Mouse (Mus musculus) liver, embryonic 14.5 days (tissue): ENCODE measurements around the gene Platr17. TPM values are rescaled to one million over a fixed set of nuclear protein-coding genes. Genes with fewer than 3 reads are reported as not detected.
"Not testable (repeated sequence)": the region's sequence is repeated elsewhere in the genome, so short reads cannot be mapped to it uniquely, and the experiment has no call there.

Experiments
- ATAC-seq: fragments of 200-750 bp; cut with Nextera tagmentation; 2 replicates; pipeline ENCODE4 v1.8.0; 2017; ENCODE audit warnings: moderate number of reproducible peaks, mild to moderate bottlenecking, moderate library complexity; ENCODE audit not compliant: insufficient read depth
- DNase-seq, 3 experiments: peaks; one replicate each; pipeline ENCODE4 v3.0.0-alpha.2; 2012 to 2013; ENCODE audit warnings: low read depth in 3 of 3, low spot score in 3 of 3
- H3K27ac ChIP-seq: fragments of 300-500 bp; sonication (generic); 2 replicates; pipeline ENCODE4 v1.5.1; 2014; ENCODE audit warnings: moderate library complexity, mild to moderate bottlenecking, control low read depth, inconsistent platforms
- H3K27me3 ChIP-seq: fragments of 300-500 bp; sonication (generic); 2 replicates; pipeline ENCODE4 v1.6.1; 2014; ENCODE audit warnings: mild to moderate bottlenecking, low read length, moderate library complexity; ENCODE audit not compliant: control insufficient read depth, insufficient read depth
- H3K36me3 ChIP-seq: fragments of 300-500 bp; sonication (generic); replicated peaks from 2 replicates; pipeline ENCODE4 v1.6.1; 2014; ENCODE audit warnings: low read depth; ENCODE audit not compliant: control insufficient read depth, insufficient read depth
- H3K4me1 ChIP-seq, 2 experiments: fragments of 200-500 bp in 1 of 2; fragments of 300-500 bp in 1 of 2; sonication (generic) in 1 of 2; replicated peaks; 2 replicates each; pipeline ENCODE4 v1.6.1; 2012 to 2014; ENCODE audit warnings: antibody characterized with exemption in 1 of 2, inconsistent platforms in 1 of 2, low read length in 1 of 2; ENCODE audit not compliant: control insufficient read depth in 2 of 2, insufficient read depth in 2 of 2
- H3K4me2 ChIP-seq: fragments of 300-500 bp; sonication (generic); 2 replicates; pipeline ENCODE4 v1.6.1; 2014; ENCODE audit warnings: low read depth, mild to moderate bottlenecking, control low read depth, moderate library complexity
- H3K4me3 ChIP-seq, 2 experiments: fragments of 200-500 bp in 1 of 2; fragments of 300-500 bp in 1 of 2; sonication (generic) in 1 of 2; 2 replicates each; pipeline ENCODE4 v1.5.1; 2012 to 2014; ENCODE audit warnings: low read depth in 2 of 2, low read length in 2 of 2, mild to moderate bottlenecking in 2 of 2, control low read depth in 1 of 2, inconsistent platforms in 1 of 2, moderate library complexity in 1 of 2; ENCODE audit not compliant: insufficient read depth in 1 of 2
- H3K9ac ChIP-seq: fragments of 300-500 bp; sonication (generic); replicated peaks from 2 replicates; pipeline ENCODE4 v1.6.1; 2014; ENCODE audit warnings: mild to moderate bottlenecking, control low read depth, moderate library complexity
- H3K9me3 ChIP-seq: fragments of 300-500 bp; sonication (generic); 2 replicates; pipeline ENCODE4 v1.6.1; 2016; ENCODE audit warnings: low read length, mixed read lengths; ENCODE audit not compliant: control insufficient read depth
- CTCF ChIP-seq: IDR thresholded peaks from 2 replicates; pipeline ENCODE4 v1.5.1; 2016; ENCODE audit warnings: antibody characterized with exemption, low read depth, control low read depth
- EP300 ChIP-seq: IDR thresholded peaks from 2 replicates; pipeline ENCODE4 v1.6.1; 2016; ENCODE audit warnings: antibody characterized with exemption, low read depth
- WGBS: fragments of 180-500 bp; shearing (Covaris S2); extraction: QIAGEN DNeasy Blood & Tissue Kit; methylation state at CpG from one replicate; pipeline ENCODE4 v1.1.7; 2014; ENCODE audit not compliant: insufficient replicate concordance; 5-methylcytosine and 5-hydroxymethylcytosine counted together
- polyA plus RNA-seq, 2 experiments: library from polyadenylated mRNA; depleted of rRNA in 1 of 2; stranded (reverse) in 1 of 2; unstranded in 1 of 2; fragments of >200 nt; fragmentation: Nextera tagmentation in 1 of 2; extraction: Ambion mirVana in 1 of 2; gene quantifications; 2 replicates each; pipeline versions ENCODE4 v1.2.1 to v1.2.3; 2012 to 2014

The Platr17 gene
- polyA plus RNA-seq, 2 experiments = 0.20 to 0.36 TPM

GRCm38 (mm10) chr17:33890533-33891059 lies 14.3 kb upstream of the Platr17 start, which contains the start of gene Kifc1:
Gene Kifc1, minus strand, starts transcription at chr17:33890661.
- Histone ChIP-seq H3K27ac (peak within 1 kb of the TSS; percentile 69), H3K36me3 (peaks cover 14% of the 10 kb centered on the region), H3K9me3 (no peaks in the 10 kb centered on the region), H3K9ac (peak within 1 kb of the TSS; percentile 95), H3K4me3 (peak within 1 kb of the TSS; percentile 83 to 85), H3K4me2 (peak within 1 kb of the TSS; percentile 91), H3K27me3 (no peaks in the 10 kb centered on the region), H3K4me1 (peaks cover 10 to 15% of the 10 kb centered on the region in 2 experiments)
- ATAC-seq (peak; percentile 96), DNase-seq (peak; percentile 98 to 99 (median 99))
- WGBS = under 1% methylated on average over 49 of the region's 49 CpGs
- no peak; the same call in 1 of the 2 replicates for TF ChIP-seq EP300
- peak; percentile 100 for TF ChIP-seq CTCF

GRCm38 (mm10) chr17:33891357-33891756 lies 13.6 kb upstream of the Platr17 start:
- Histone ChIP-seq H3K27me3 (no peaks in the 10 kb centered on the region), H3K9me3 (no peaks in the 10 kb centered on the region), H3K4me1 (peaks cover 10 to 15% of the 10 kb centered on the region in 2 experiments), H3K27ac (no peak overlapping the region), H3K36me3 (peaks cover 6% of the 10 kb centered on the region), H3K4me2 (no peak overlapping the region), H3K4me3 (no peak overlapping the region), H3K9ac (no peak overlapping the region)
- no peak for ATAC-seq
- DNase-seq = no peak
- 55% methylated on average over 2 of the region's 2 CpGs for WGBS
- TF ChIP-seq CTCF (no peak), EP300 (no peak)

GRCm38 (mm10) chr17:33891892-33892291 lies 13.0 kb upstream of the Platr17 start:
- H3K4me1 ChIP-seq = peaks cover 10 to 15% of the 10 kb centered on the region in 2 experiments
- H3K9ac ChIP-seq, ATAC-seq, H3K4me3 ChIP-seq, H3K4me2 ChIP-seq, DNase-seq, H3K27ac ChIP-seq, H3K9me3 ChIP-seq, H3K27me3 ChIP-seq, H3K36me3 ChIP-seq: not testable (repeated sequence)
- 50% methylated on average over 6 of the region's 6 CpGs for WGBS
- peak; percentile 33; the same call in 1 of the 2 replicates for TF ChIP-seq CTCF

- WGBS = 43% methylated on average over 7 of the region's 7 CpGs
- no peak overlapping the region for H3K9ac ChIP-seq
- peaks cover 10 to 18% of the 10 kb centered on the region in 2 experiments for H3K4me1 ChIP-seq
- no peak for TF ChIP-seq CTCF
- TF ChIP-seq EP300 = no peak
- H3K36me3 ChIP-seq = no peaks in the 10 kb centered on the region
- ATAC-seq (no peak), DNase-seq (no peak)
- no peaks in the 10 kb centered on the region for H3K9me3 ChIP-seq
- H3K4me2 ChIP-seq = no peak overlapping the region
- no peak overlapping the region for H3K4me3 ChIP-seq
- H3K27ac ChIP-seq = no peak overlapping the region
- H3K27me3 ChIP-seq = no peaks in the 10 kb centered on the region
Observed at GRCm38 (mm10) chr17:33892429-33892828, 12.5 kb upstream of the Platr17 start.

GRCm38 (mm10) chr17:33893011-33893410 lies 11.9 kb upstream of the Platr17 start:
- not testable (repeated sequence) for H3K36me3 ChIP-seq, H3K27ac ChIP-seq, H3K27me3 ChIP-seq, DNase-seq, H3K4me3 ChIP-seq, ATAC-seq, H3K9ac ChIP-seq, H3K4me2 ChIP-seq, H3K9me3 ChIP-seq
- peaks cover 13 to 18% of the 10 kb centered on the region in 2 experiments for H3K4me1 ChIP-seq
- 62% methylated on average over 4 of the region's 4 CpGs for WGBS
